Mouse (Mus musculus) E14TG2a.4 (cell line): ENCODE measurements around the gene Mcm5.

Experiments used
- CTCF ChIP-seq: conservative IDR thresholded peaks from 2 replicates; pipeline ENCODE4 v1.5.1; 2014; ENCODE audit warnings: low read length
- NANOG ChIP-seq: IDR thresholded peaks from 2 replicates; pipeline ENCODE4 v1.6.1; 2014; ENCODE audit warnings: borderline replicate concordance, low read length, mixed read lengths
- POU5F1 ChIP-seq: IDR thresholded peaks from 2 replicates; pipeline ENCODE4 v1.6.1; 2014; ENCODE audit warnings: low read length, borderline replicate concordance

DNA sequence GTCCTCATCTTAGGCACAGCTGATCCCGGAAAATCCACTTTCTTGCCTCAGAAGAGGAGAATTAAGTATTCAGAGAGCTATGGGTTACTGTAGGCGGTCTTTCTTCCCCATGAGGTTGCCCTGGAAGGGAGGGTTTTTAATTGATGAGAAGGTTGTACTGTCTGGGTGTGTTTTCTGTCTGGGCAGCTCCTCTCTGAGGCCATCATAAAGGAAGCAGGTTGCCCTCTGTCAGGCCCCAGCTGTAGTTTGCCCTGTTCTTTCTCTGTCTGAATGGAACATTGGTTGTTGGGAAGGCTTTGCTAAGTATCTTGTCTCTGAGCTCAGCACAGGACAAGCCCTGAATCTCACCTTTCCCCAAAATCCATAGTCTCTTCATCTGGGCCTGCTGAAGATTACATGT, 24.0 kb downstream of the Mcm5 start:
- no peak for TF ChIP-seq CTCF
- TF ChIP-seq NANOG = no peak
- TF ChIP-seq POU5F1 = no peak
